Mouse (Mus musculus) spleen, adult 2 months (tissue): ENCODE data around the gene Nrxn3.

Source experiments
- CTCF ChIP-seq: fragments of 200-500 bp; IDR thresholded peaks from 2 replicates; pipeline ENCODE4 v1.5.1; 2011; ENCODE audit warnings: mild to moderate bottlenecking, inconsistent platforms; ENCODE audit not compliant: insufficient read depth, insufficient read length, insufficient replicate concordance; ENCODE audit errors: extremely low read depth
- POLR2A ChIP-seq: fragments of 200-500 bp; IDR thresholded peaks from 2 replicates; pipeline ENCODE4 v1.6.1; 2011; ENCODE audit warnings: low read depth, low read length, inconsistent platforms

DNA sequence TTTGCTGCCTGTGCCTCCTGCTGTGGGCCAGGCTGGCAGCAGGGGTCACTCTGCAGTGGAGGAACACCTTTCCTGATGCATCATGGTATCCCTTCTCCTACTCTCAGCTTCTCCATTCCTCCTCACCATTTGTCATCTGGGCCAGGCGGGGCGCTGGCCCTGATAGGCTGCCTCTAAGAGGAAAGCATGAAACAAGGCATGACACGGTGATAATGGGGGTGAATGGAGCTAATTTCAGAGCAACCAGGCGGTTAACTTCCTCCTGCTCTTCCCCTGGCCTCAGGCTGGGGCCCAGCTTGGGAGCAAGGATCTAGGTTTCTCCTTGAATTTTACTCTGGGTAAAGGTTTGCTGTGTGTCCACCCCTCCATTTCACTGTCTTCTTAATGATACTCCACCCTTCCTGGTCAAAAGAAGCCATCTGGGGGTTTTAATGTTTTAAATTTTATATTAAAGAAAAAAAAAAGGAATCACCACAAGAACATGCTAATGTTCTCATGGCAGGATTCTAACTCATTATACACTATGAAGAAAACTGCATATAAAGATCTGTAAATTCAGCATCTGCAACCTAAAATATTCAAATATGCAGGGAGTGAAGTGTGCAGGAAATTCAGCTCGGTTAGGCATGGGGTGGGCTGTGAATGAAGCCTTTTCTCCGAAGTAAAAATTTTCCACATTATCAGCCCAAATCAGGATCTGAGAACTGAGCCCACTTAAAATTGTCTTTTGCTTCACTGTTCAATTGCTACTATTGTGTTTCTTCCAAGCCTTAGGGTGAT is 127.9 kb downstream of the Nrxn3 start:
- TF ChIP-seq CTCF, result no peak
- no peak for TF ChIP-seq POLR2A
